Mouse (Mus musculus) liver, embryonic 11.5 days (tissue): ENCODE data around the gene AU015836. TPM values are rescaled to one million over a fixed set of nuclear protein-coding genes. Genes with fewer than 3 reads are reported as not detected.

Experiments used
- polyA plus RNA-seq: library from polyadenylated mRNA; unstranded; fragments of >200 nt; fragmentation: Nextera tagmentation; extraction: Ambion mirVana; gene quantifications from 2 replicates; pipeline ENCODE4 v1.2.1, GENCODE M21; 2014

The AU015836 gene
- polyA plus RNA-seq, 1 experiment from 2014 or later: 0.27 TPM

Other genes with a start within 250 kb of the AU015836 start
- gene Pdk3, start 136.5 kb upstream of the AU015836 start, polyA plus RNA-seq: 60.8 and 68.3 TPM in 2 replicates
- gene Zfx, start 155.0 kb downstream of the AU015836 start, polyA plus RNA-seq: 17.8 and 24.5 TPM in 2 replicates
- 110 and 124 TPM in 2 replicates for gene Eif2s3x, start 244.2 kb downstream of the AU015836 start, polyA plus RNA-seq